Mouse (Mus musculus): ENCODE results near the gene Il34.

DNA sequence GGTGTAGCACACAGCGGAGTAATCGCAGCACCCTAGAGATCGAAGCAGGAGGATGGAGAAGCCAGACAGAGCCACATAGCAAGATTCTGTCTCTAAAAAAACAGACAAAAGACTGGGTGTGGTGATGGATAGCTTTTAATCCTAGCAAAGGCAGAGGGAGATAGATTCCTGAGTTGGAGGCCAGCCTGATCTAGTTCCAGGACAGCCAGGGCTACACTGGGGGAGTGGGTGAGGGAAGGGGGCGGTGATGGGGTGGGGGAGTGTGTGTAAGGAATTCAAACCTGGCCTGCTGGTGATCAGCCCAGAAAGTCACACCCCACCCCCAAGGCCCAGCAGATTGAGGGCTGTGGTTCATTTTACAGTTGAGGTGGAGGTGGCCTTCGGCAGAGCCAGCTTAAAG, 49.5 kb downstream of the Il34 start:
- no peak for TF ChIP-seq POLR2A (IDR thresholded peaks at IDR 0.05; ENCODE audit: extremely low read depth, insufficient read depth, low read length)
- no peak for TF ChIP-seq CTCF (IDR thresholded peaks at IDR 0.05; ENCODE audit: extremely low read depth, insufficient read depth, low read length)

Measured in cortical plate, adult 2 months (tissue).